Mouse (Mus musculus) cerebellum, adult 11 months (tissue): ENCODE measurements around the gene Slc22a5.

Experiments used
- DNase-seq: peaks from one replicate; pipeline ENCODE4 v3.0.0; 2022

Slc22a5 gene

GRCm38 (mm10) chr11:53839147-53839546 lies 52.3 kb downstream of the Slc22a5 start:
- DNase-seq, result no peak

DNA sequence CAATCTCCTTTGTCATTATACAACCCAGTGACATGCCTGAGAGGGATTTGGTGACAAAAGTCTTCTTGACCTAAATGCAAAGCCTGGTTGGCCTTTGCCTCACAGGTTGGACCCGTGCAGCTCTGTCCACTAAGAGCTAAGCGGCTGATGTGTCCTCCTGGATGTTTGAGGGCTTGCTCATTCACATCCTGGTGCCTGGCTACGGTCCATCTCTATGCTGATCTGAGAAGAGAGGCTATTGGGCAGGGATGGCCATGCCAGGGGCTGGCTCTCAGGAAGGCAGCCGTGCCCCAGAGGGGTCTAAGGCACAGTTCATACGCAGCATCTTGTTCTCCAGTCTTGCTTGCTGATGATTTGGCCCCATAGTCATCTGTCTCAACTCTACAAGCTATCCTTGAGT lies 53.7 kb downstream of the Slc22a5 start:
- DNase-seq, result no peak

DNA sequence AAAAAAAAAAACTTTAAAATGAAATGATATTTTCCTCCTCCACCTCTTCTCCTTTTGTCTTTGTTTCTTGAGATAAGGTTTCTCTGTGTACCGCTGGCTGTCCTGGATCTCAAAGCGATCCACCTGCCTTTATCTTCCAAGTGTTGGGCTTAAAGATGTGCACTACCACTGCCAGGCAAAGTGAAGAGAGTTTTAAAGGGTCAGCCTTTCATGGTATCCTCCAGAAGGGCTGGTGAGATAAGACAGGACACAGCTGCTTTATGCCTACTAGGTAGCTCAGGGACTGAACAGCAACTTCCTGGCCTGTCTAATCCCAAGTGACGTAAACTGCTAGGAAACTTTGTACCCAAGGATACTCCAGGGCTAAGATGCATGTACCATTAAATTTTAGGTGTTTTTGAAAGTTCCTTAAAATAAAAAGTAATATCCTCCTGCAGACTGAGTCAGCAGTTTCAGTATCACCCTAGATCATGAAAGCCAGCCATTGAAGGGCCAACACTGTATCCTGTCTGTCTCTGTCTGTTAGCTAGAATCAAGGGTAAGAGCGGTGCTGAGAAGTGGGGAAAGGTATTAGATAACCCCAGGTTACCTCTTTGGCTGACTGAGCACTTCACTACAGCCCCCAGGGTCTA lies 56.0 kb downstream of the Slc22a5 start:
- DNase-seq, result no peak

GRCm38 (mm10) chr11:53825409-53825808 lies 66.1 kb downstream of the Slc22a5 start:
- no peak for DNase-seq

GRCm38 (mm10) chr11:53821945-53822338 lies 69.5 kb downstream of the Slc22a5 start:
- DNase-seq, result no peak

DNA sequence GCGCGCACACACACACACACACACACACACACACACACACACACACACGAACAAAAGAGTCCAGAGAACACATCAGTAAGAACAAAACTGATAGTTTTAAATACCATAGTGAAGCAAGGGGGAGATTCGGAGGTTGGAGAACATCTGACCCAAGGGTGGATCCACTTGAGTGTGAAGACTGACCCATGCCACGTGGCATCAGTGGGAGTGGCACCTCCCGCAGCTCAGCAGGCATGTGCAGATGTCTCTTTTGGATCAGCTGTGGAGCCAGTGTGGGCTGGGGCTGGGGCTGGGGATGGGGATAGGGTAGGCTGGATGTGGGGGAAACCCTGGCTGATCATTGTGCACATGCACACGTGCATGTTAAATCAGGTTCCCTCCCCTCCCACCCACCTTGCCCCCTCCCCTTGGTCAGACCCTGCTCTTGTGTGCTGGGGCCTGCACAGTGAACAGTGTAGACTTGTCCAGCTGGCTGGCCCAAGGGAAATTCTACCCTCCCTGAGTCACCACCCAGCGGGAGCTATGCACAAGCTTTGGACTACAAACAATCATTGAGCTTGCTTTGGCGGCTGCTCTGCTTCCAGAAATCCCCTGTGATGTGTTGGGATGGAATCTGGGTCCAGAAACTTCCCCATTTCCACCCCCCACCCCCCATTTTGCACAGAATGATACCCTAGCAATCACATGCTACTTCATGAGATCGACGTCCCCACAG lies 70.1 kb downstream of the Slc22a5 start:
- no peak for DNase-seq

DNA sequence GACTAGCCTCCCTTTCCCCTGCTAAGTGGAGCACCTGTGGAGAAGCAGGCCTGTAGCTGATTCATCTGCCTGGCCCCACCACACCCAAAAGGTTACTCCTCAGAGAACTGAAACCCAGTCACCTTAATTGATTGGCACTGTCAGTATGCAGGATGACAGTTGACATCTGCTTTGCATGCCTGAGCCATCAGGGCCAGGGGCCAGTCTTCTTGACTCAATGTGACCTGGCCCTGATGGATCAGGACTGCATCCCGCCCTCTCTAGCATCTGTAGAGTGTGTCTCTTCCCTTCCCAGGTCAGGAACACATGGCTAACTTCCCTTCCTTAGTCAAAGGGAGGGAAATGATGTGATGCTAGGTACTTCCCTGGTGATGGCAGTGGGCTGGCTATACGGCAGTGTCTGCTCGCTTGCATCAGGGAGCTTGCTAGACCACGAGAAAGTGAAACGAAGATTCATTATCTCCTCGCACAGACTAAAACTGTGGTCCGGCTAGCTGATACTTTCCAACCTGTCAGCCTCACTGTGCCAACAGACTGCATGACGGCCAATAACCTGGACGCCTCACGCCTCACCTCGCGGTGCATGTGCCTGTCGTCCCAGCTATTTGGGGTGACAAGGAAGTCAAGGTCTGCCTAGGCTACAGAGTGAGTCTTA lies 70.8 kb downstream of the Slc22a5 start:
- DNase-seq, result no peak

- DNase-seq, result no peak
These were observed 71.9 kb downstream of the Slc22a5 start for GRCm38 (mm10) chr11:53819511-53819910.

GRCm38 (mm10) chr11:53818794-53819193 lies 72.7 kb downstream of the Slc22a5 start:
- no peak for DNase-seq

- peak; percentile 29 for DNase-seq
These were observed 74.6 kb downstream of the Slc22a5 start for GRCm38 (mm10) chr11:53816841-53817375.

DNA sequence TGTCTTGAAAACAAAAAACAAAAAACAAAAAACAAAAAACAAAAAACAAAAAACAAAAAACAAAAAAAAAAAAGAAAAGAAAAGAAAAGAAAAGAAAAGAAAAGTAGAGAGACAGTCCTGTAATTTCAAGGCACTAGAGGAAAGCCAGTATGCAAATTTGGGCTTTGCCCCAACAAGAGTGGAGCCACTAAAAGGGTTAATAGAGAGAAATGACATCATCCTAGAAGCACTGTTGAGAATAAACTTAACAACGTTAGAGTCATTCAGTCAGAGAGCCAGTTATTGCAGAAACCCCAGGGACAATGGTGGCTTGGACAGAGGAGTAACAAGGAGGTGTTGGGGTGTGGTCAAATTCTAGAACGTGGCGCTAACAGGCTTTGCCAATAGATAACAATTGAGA lies 76.7 kb downstream of the Slc22a5 start:
- no peak for DNase-seq
